Mouse (Mus musculus) C2C12 (cell line): ENCODE results near the gene 1700001P01Rik.

ENCODE experiments used
- CEBPB ChIP-seq: IDR thresholded peaks from one replicate; pipeline ENCODE4 v1.6.1; 2011; ENCODE audit warnings: low read depth, mild to moderate bottlenecking, control low read depth, moderate library complexity
- CTCF ChIP-seq: IDR thresholded peaks from one replicate; pipeline ENCODE4 v1.5.1; 2011; ENCODE audit not compliant: control insufficient read depth, insufficient read depth, insufficient read length
- USF1 ChIP-seq: IDR thresholded peaks from one replicate; pipeline ENCODE4 v1.6.1; 2011; ENCODE audit warnings: low read depth, mild to moderate bottlenecking, control low read depth, moderate library complexity

DNA sequence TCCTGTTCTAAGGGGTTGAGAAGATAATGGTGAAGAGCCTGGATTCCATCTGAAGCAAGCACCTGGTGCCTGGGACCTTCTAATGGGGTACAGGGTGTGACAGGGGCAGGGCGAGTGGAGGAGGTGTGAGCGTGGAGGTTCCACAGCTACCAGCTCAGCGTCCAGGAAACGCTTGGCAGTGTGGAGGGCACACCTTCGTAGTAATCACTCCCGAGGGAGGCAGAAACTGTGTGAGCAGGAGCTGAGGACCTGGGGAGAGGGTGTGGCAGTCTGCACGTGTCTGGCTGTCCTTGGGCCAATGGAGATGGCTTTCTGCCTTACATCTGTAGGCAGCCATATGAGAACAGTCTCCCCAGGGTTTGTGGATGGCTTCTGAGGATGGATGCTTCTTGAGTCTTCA, 37.4 kb upstream of the 1700001P01Rik start:
- no peak for TF ChIP-seq CTCF
- no peak for TF ChIP-seq USF1
- no peak for TF ChIP-seq CEBPB
